Mouse (Mus musculus) hematopoietic stem cell, adult 5-6 weeks (primary cell): ENCODE data around the gene Rtn1. TPM values are rescaled to one million over a fixed set of nuclear protein-coding genes. Genes with fewer than 3 reads are reported as not detected.

Source experiments
- ATAC-seq, 2 experiments: fragments of 125-278 bp in 1 of 2; replicated peaks in 1 of 2; 2 replicates each; pipeline ENCODE4 v1.8.0; 2016 to 2017; ENCODE audit warnings: inconsistent platforms in 2 of 2, mild to moderate bottlenecking in 2 of 2, moderate number of reproducible peaks in 2 of 2, low read depth in 1 of 2, moderate TSS enrichment in 1 of 2; ENCODE audit not compliant: low FRiP score in 2 of 2, poor library complexity in 2 of 2, severe bottlenecking in 2 of 2, insufficient read depth in 1 of 2, low TSS enrichment in 1 of 2
- total RNA-seq: library from RNA; stranded (forward); fragments of 172-1452, 232-1000 nt; gene quantifications from 2 replicates; pipeline ENCODE4 v1.2.3, GENCODE M21; 2017

The Rtn1 gene
- total RNA-seq, 1 experiment from 2014 or later, result not detected

GRCm38 (mm10) chr12:72263213-72264103, 145.4 kb downstream of the Rtn1 start:
- no peak for ATAC-seq

- ATAC-seq, result no peak
Observed at GRCm38 (mm10) chr12:72257000-72257399, 151.9 kb downstream of the Rtn1 start.

- no peak for ATAC-seq
Observed at GRCm38 (mm10) chr12:72253040-72253439, 155.8 kb downstream of the Rtn1 start.

- no peak for ATAC-seq
Observed at GRCm38 (mm10) chr12:72251890-72252445, 156.9 kb downstream of the Rtn1 start.

GRCm38 (mm10) chr12:72244951-72245350, 163.9 kb downstream of the Rtn1 start:
- no peak for ATAC-seq

- no peak for ATAC-seq
Observed at GRCm38 (mm10) chr12:72242807-72243206, 166.0 kb downstream of the Rtn1 start.

GRCm38 (mm10) chr12:72240506-72240905, 168.3 kb downstream of the Rtn1 start:
- ATAC-seq, result no peak

- ATAC-seq, result no peak
Observed at GRCm38 (mm10) chr12:72239230-72239894, 169.5 kb downstream of the Rtn1 start.

- no peak for ATAC-seq
Observed at GRCm38 (mm10) chr12:72237251-72237650, 171.6 kb downstream of the Rtn1 start.

- ATAC-seq, result no peak
Observed at GRCm38 (mm10) chr12:72236564-72237011, 172.3 kb downstream of the Rtn1 start.

GRCm38 (mm10) chr12:72235621-72236351, 173.1 kb downstream of the Rtn1 start:
- ATAC-seq, result no peak

GRCm38 (mm10) chr12:72234966-72235365, 173.9 kb downstream of the Rtn1 start:
- ATAC-seq, result no peak

- ATAC-seq, result no peak
Observed at GRCm38 (mm10) chr12:72234151-72234550, 174.7 kb downstream of the Rtn1 start.

- no peak for ATAC-seq
Observed at GRCm38 (mm10) chr12:72232826-72233790, 175.7 kb downstream of the Rtn1 start.

- no peak for ATAC-seq
Observed at GRCm38 (mm10) chr12:72232176-72232575, 176.7 kb downstream of the Rtn1 start.

GRCm38 (mm10) chr12:72229451-72230196, 179.2 kb downstream of the Rtn1 start:
- ATAC-seq, result no peak
